ENCODE assay signal across 19 mouse cellular contexts in genomic region chr3:54760321-54761115, GRCm38 (mm10). TPM values are rescaled to one million over a fixed set of nuclear protein-coding genes. Genes with fewer than 3 reads are reported as not detected.
A peak's percentile ranks its signal among the peaks of the same experiment; 100 is the strongest.
DNase-seq lines count a peak whose midpoint lies in the region; ATAC-seq and TF ChIP-seq lines count a peak whose summit lies in the region.
"Had no signal": no experiment of that assay in that cellular context is flagged by ENCODE, and none has a peak within 500 bp of the region (broad histone marks: within the 10 kb centered on the region; RNA-seq: fewer than 3 reads in every experiment).

No protein-coding gene starts in this region.

- peak overlapping the region; percentile 88 for H3K27ac ChIP-seq in liver, postnatal 0 days (ENCODE audit: low read depth)
- H3K27ac ChIP-seq: embryonic facial prominence, embryonic 13.5 days; forebrain, embryonic 13.5 days; heart, embryonic 13.5 days; hindbrain, embryonic 15.5 days had no signal

- peak; percentile 68 for TF ChIP-seq EP300 in liver, postnatal 0 days (IDR thresholded peaks at IDR 0.05; ENCODE audit: low read depth)

- no peaks in the 10 kb centered on the region for H3K36me3 ChIP-seq in liver, postnatal 0 days (replicated peaks; ENCODE audit: insufficient read depth, low read length)
- H3K36me3 ChIP-seq: embryonic facial prominence, embryonic 13.5 days; heart, embryonic 13.5 days; hindbrain, embryonic 15.5 days had no signal

- TF ChIP-seq CTCF in liver, postnatal 0 days (IDR thresholded peaks at IDR 0.05; ENCODE audit: low read depth), result no peak

- no peak overlapping the region for H3K4me3 ChIP-seq in liver, postnatal 0 days (ENCODE audit: low read depth, low read length)
- H3K4me3 ChIP-seq: embryonic facial prominence, embryonic 13.5 days; forebrain, embryonic 13.5 days; heart, embryonic 13.5 days; hindbrain, embryonic 15.5 days had no signal

- ATAC-seq in liver, postnatal 0 days, result peak; percentile 84
- ATAC-seq: forebrain, embryonic 13.5 days had no signal

- peaks cover 3% of the 10 kb centered on the region; the same call in 1 of the 2 replicates for H3K4me1 ChIP-seq in liver, postnatal 0 days (ENCODE audit: insufficient read depth)

- no peaks in the 10 kb centered on the region for H3K9me3 ChIP-seq in liver, postnatal 0 days (ENCODE audit: low read length)
- H3K9me3 ChIP-seq: forebrain, embryonic 13.5 days; heart, embryonic 13.5 days; hindbrain, embryonic 15.5 days had no signal

- H3K27me3 ChIP-seq in liver, postnatal 0 days (ENCODE audit: insufficient read depth, low read length), result peaks cover 8% of the 10 kb centered on the region; the same call in 1 of the 2 replicates
- H3K27me3 ChIP-seq: embryonic facial prominence, embryonic 13.5 days; heart, embryonic 13.5 days; hindbrain, embryonic 15.5 days had no signal

- no peak overlapping the region for H3K9ac ChIP-seq in liver, postnatal 0 days (replicated peaks)
- H3K9ac ChIP-seq: embryonic facial prominence, embryonic 13.5 days; forebrain, embryonic 13.5 days; heart, embryonic 13.5 days; hindbrain, embryonic 15.5 days had no signal

- no peak overlapping the region for H3K4me2 ChIP-seq in liver, postnatal 0 days (ENCODE audit: low read depth, low read length)
- H3K4me2 ChIP-seq: embryonic facial prominence, embryonic 13.5 days; forebrain, embryonic 13.5 days; heart, embryonic 13.5 days; hindbrain, embryonic 15.5 days had no signal

- 61% methylated on average over 15 of the region's 15 CpGs for WGBS in liver, postnatal 0 days (ENCODE audit: insufficient replicate concordance)

- DNase-seq in embryo, embryonic 10 days (ENCODE audit: low spot score), result peak; percentile 41
- DNase-seq in embryo, embryonic 11 days, result no peak
- DNase-seq in liver, postnatal 0 days, result no peak
- DNase-seq in liver, result no peak
- DNase-seq in retina, embryonic 14.5 days (ENCODE audit: low spot score), result peak; percentile 15
- DNase-seq in retina, postnatal 1 day, result no peak
- DNase-seq: cerebellum, adult 11 months; cerebellum, adult 8-10 months; cerebellum, postnatal 14 days; gastrocnemius, postnatal 36 days; heart, adult 11 months; heart, postnatal 36 days had no signal

RNA-seq across cellular contexts. Expression of gene Smad9, which starts 5.1 kb away (rescaled TPM):
- polyA plus RNA-seq in liver, postnatal 0 days (2015; fragmentation: Nextera tagmentation; extraction: Ambion mirVana), result 0.86 and 1.4 TPM in 2 replicates

RNA-seq across cellular contexts. Expression of gene Alg5, which starts 25.2 kb away (rescaled TPM):
- polyA plus RNA-seq in liver, postnatal 0 days (2015; fragmentation: Nextera tagmentation; extraction: Ambion mirVana), result 41.4 and 43.4 TPM in 2 replicates

RNA-seq across cellular contexts. Expression of gene Exosc8, which starts 25.3 kb away (rescaled TPM):
- 38.7 and 42.7 TPM in 2 replicates for polyA plus RNA-seq in liver, postnatal 0 days (2015; fragmentation: Nextera tagmentation; extraction: Ambion mirVana)

RNA-seq across cellular contexts. Expression of gene Gm21958, which starts 46.4 kb away (rescaled TPM):
- polyA plus RNA-seq in liver, postnatal 0 days (2015; fragmentation: Nextera tagmentation; extraction: Ambion mirVana), result not detected in 2 replicates
- polyA plus RNA-seq: brain, embryonic 14.5 days; embryonic facial prominence, embryonic 13.5 days; forebrain, embryonic 13.5 days; heart, postnatal 0 days; hindbrain, embryonic 11.5 days had no signal

RNA-seq across cellular contexts. Expression of gene Rfxap, which starts 47.1 kb away (rescaled TPM):
- polyA plus RNA-seq in liver, postnatal 0 days (2015; fragmentation: Nextera tagmentation; extraction: Ambion mirVana), result 12.8 and 16.6 TPM in 2 replicates

Comparison
In these comparisons a context has a peak if more than half of its experiments do, and no peak if none do; other contexts are left out.
1. DNase-seq: peak in embryo, embryonic 10 days (single experiment) and retina, embryonic 14.5 days (single experiment); none in embryo, embryonic 11 days (single experiment), liver, postnatal 0 days (single experiment), liver (single experiment) and retina, postnatal 1 day (single experiment).